Mouse (Mus musculus) neutrophil, adult 83 days (primary cell): ENCODE measurements around the gene Gm17521. TPM values are rescaled to one million over a fixed set of nuclear protein-coding genes. Genes with fewer than 3 reads are reported as not detected.

ENCODE experiments used
- total RNA-seq, 2 experiments: library from RNA; stranded (reverse); gene quantifications; one replicate each; pipeline ENCODE4 v1.2.4; 2023

The Gm17521 gene
- not detected for total RNA-seq

DNA sequence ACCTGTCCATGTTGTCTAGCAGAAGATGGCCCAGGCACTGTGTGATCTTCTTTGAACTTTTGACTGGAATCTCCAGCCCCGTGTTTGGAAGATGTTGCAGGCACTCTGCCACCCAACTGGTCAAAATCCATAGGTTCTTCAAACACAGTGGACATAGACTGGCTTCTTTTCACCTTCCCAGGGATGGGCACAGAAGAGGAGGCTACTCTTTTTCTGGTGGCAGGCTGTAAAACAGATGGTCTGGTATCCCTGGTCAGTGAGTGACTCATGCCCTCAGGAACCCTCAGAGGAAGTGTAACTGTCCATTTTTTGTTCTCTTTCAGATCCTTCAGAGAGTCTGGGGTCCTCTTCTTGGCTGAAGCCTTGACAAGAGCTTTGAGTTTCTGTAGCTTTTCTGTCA is at the start of gene Gm17521:
Gene Gm17521, minus strand, starts transcription at position 101 of the 400 bp plus-strand sequence.

Other genes starting within 250 kb of the Gm17521 start
- gene Cldn34c1, start 73.8 kb upstream of the Gm17521 start, total RNA-seq: 1 to 10 TPM in 1 of 2 experiments, under 1 TPM in 1; 0.75 to 1.4 TPM
- not detected for gene Srsx, start 192.8 kb upstream of the Gm17521 start, total RNA-seq
- gene Gm17577, start 217.2 kb upstream of the Gm17521 start, total RNA-seq: not detected